Mouse (Mus musculus) bone marrow, adult 2 months (tissue): ENCODE results near the gene Vmn2r43. TPM values are rescaled to one million over a fixed set of nuclear protein-coding genes. Genes with fewer than 3 reads are reported as not detected.
"Not testable (repeated sequence)": the region's sequence is repeated elsewhere in the genome, so short reads cannot be mapped to it uniquely, and the experiment has no call there.

Experiments used
- H3K27ac ChIP-seq: fragments of 200-500 bp; 2 replicates; pipeline ENCODE4 v1.5.1; 2012; ENCODE audit warnings: low read depth, mild to moderate bottlenecking, control low read depth, inconsistent platforms, low read length; ENCODE audit not compliant: control insufficient read depth, poor library complexity, insufficient read depth
- H3K4me1 ChIP-seq: fragments of 200-500 bp; 2 replicates; pipeline ENCODE4 v1.6.1; 2011; ENCODE audit warnings: low read length; ENCODE audit not compliant: control insufficient read depth, insufficient read depth
- H3K4me3 ChIP-seq: fragments of 200-500 bp; replicated peaks from 2 replicates; pipeline ENCODE3; 2011; ENCODE audit warnings: mild to moderate bottlenecking, low read depth, low read length, control low read depth; ENCODE audit not compliant: control insufficient read depth
- WGBS: fragments of 180-500 bp; shearing (Covaris S2); methylation state at CpG from one replicate; pipeline ENCODE4 v1.1.7; 2018; 5-methylcytosine and 5-hydroxymethylcytosine counted together
- polyA plus RNA-seq: library from polyadenylated mRNA; stranded (reverse); fragments of >200 nt; gene quantifications from 2 replicates; pipeline ENCODE4 v1.2.4, GENCODE M21; 2011; ENCODE audit warnings: low replicate concordance; ENCODE audit not compliant: missing spikeins, insufficient read depth, insufficient read length

Vmn2r43 gene
- not detected in 2 replicates for polyA plus RNA-seq

DNA sequence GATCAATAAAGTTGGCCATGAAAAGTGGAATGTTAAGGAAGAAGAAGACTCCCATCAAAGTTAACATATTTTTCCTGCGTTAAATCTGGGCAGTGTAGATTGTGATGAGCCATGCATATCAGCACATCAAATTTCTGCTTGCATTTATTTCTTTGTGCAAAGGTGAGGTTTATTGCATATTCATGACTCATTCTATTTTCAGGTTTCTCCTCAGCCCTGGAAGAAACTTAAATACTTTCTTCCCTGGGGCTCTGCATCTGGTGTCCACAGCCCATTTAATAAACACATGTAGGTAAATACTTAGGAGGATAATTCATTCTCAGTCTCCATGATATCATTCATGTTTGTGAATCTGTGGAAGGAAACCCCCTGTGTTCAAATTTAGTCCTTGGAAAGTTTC is at the start of gene Vmn2r43:
TSS of gene Vmn2r43 (minus strand) at position 101 of the 400 bp plus-strand sequence.
- not testable (repeated sequence) for H3K4me3 ChIP-seq, H3K27ac ChIP-seq, H3K4me1 ChIP-seq
- WGBS, result no CpG with 5 or more reads among the region's 1 CpGs

DNA sequence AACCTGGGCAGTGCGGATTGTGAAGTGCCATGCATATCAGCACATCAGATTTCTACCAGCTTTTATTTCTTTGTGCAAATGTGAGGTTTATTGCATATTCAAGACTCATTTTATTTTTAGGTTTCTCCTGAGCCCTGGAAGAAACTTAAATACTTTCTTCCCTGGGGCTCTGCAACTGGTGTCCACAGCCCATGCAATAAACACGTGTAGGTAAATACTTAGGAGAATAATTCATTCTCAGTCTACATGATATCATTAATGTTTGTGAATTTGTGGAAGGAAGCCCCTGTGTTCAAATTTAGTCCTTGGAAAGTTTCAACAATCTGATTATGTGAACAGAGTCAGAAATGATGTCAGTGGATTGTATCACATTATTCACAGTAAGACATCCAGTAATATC is 60.2 kb downstream of the Vmn2r43 start, which contains the start of gene Vmn2r42:
TSS of gene Vmn2r42 (minus strand) at position 101 of the 400 bp plus-strand sequence.
- H3K4me1 ChIP-seq, H3K4me3 ChIP-seq, H3K27ac ChIP-seq: not testable (repeated sequence)
- WGBS, result no CpG with 5 or more reads among the region's 2 CpGs

Other genes starting within 250 kb of the Vmn2r43 start
- not detected in 2 replicates for gene Vmn2r41, start 98.9 kb downstream of the Vmn2r43 start, polyA plus RNA-seq
- not detected in 2 replicates for gene Vmn2r42, start 60.3 kb downstream of the Vmn2r43 start, polyA plus RNA-seq
- gene Vmn2r44, start 122.7 kb upstream of the Vmn2r43 start, polyA plus RNA-seq, result not detected in 2 replicates
- not detected in 2 replicates for gene Vmn2r45, start 228.5 kb upstream of the Vmn2r43 start, polyA plus RNA-seq